Mouse (Mus musculus) liver, embryonic 16.5 days (tissue): Measurements from ENCODE around the gene Mxd3. TPM values are rescaled to one million over a fixed set of nuclear protein-coding genes. Genes with fewer than 3 reads are reported as not detected.

Experiments used
- ATAC-seq: fragments of 200-750 bp; cut with Nextera tagmentation; 2 replicates; pipeline ENCODE4 v1.8.0; 2017; ENCODE audit warnings: low read depth, mild to moderate bottlenecking, moderate number of reproducible peaks, moderate library complexity
- H3K27ac ChIP-seq: fragments of 300-500 bp; sonication (generic); 2 replicates; pipeline ENCODE4 v1.5.1; 2014; ENCODE audit warnings: mild to moderate bottlenecking, low read length
- H3K27me3 ChIP-seq: fragments of 300-500 bp; sonication (generic); 2 replicates; pipeline ENCODE4 v1.6.1; 2014; ENCODE audit warnings: low read depth, low read length, mixed read lengths; ENCODE audit not compliant: control insufficient read depth, insufficient read depth
- H3K36me3 ChIP-seq: fragments of 300-500 bp; sonication (generic); 2 replicates; pipeline ENCODE4 v1.6.1; 2014; ENCODE audit warnings: mild to moderate bottlenecking; ENCODE audit not compliant: control insufficient read depth, insufficient read depth
- H3K4me1 ChIP-seq: fragments of 300-500 bp; sonication (generic); 2 replicates; pipeline ENCODE4 v1.6.1; 2014; ENCODE audit warnings: low read depth, low read length, mixed read lengths; ENCODE audit not compliant: control insufficient read depth
- H3K4me2 ChIP-seq: fragments of 300-500 bp; sonication (generic); 2 replicates; pipeline ENCODE4 v1.6.1; 2014; ENCODE audit warnings: low read depth, low read length, mixed read lengths
- H3K4me3 ChIP-seq: fragments of 300-500 bp; sonication (generic); 2 replicates; pipeline ENCODE4 v1.5.1; 2014; ENCODE audit warnings: low read depth, mild to moderate bottlenecking, low read length
- H3K9ac ChIP-seq: fragments of 300-500 bp; sonication (generic); 2 replicates; pipeline ENCODE4 v1.6.1; 2014; ENCODE audit warnings: low read depth, low read length
- H3K9me3 ChIP-seq: fragments of 300-500 bp; sonication (generic); replicated peaks from 2 replicates; pipeline ENCODE4 v1.6.1; 2016; ENCODE audit warnings: low read length; ENCODE audit not compliant: control insufficient read depth
- WGBS: fragments of 180-500 bp; shearing (Covaris S2); extraction: QIAGEN DNeasy Blood & Tissue Kit; methylation state at CpG from one replicate; pipeline ENCODE4 v1.1.7; 2014; ENCODE audit not compliant: insufficient replicate concordance; 5-methylcytosine and 5-hydroxymethylcytosine counted together
- polyA plus RNA-seq: library from polyadenylated mRNA; unstranded; fragments of >200 nt; fragmentation: Nextera tagmentation; extraction: Ambion mirVana; gene quantifications from 2 replicates; pipeline ENCODE4 v1.2.1, GENCODE M21; 2015

Gene Mxd3
- polyA plus RNA-seq, 1 experiment from 2014 or later = 24.0 TPM

DNA sequence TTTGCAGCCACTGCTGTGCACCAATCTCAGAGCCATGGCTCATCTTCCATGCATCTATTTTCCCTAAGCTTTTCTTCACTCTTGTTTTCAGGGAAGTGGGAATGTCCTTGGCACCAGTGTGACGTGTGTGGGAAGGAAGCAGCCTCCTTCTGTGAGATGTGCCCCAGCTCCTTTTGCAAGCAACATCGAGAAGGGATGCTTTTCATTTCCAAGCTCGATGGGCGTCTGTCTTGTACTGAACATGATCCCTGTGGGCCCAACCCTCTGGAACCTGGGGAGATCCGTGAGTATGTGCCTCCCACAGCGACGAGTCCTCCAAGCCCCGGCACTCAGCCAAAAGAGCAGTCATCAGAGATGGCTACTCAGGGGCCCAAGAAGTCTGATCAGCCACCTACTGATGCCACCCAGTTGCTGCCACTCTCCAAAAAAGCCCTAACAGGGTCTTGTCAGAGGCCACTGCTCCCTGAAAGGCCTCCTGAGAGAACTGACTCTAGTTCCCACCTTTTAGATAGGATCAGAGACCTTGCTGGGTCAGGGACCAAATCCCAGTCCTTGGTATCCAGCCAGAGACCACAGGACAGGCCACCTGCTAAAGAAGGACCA is 17.5 kb downstream of the Mxd3 start:
- H3K9me3 ChIP-seq = no peaks in the 10 kb centered on the region
- no peak overlapping the region for H3K4me2 ChIP-seq
- no peak overlapping the region for H3K27ac ChIP-seq
- H3K36me3 ChIP-seq = peaks cover 46% of the 10 kb centered on the region
- H3K9ac ChIP-seq = no peak overlapping the region
- 74% methylated on average over 8 of the region's 8 CpGs for WGBS
- ATAC-seq = no peak
- no peaks in the 10 kb centered on the region for H3K4me1 ChIP-seq
- H3K4me3 ChIP-seq = no peak overlapping the region
- H3K27me3 ChIP-seq = no peaks in the 10 kb centered on the region

DNA sequence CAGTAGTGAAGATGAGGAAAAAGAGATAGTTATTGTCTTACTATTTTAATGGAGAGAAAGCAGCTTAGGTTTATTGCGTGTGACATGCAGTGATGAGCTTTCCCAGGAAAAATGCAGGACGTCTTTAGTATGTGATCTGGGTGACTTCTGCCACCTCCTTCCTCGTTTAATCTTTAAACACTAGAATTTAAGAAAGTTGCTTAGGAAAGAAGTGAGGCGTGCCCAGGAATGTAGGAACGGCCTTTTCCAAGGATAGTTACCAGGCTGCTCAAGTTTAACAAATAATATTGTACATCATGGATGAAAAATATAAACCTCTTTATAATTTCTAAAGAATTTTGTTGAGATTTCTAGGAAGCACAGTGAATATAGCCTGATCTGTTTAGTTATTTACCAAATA is 28.7 kb downstream of the Mxd3 start:
- ATAC-seq = no peak
- 76% methylated on average over 5 of the region's 5 CpGs for WGBS
- Histone ChIP-seq H3K27me3 (no peaks in the 10 kb centered on the region), H3K27ac (no peak overlapping the region), H3K4me3 (no peak overlapping the region), H3K9ac (no peak overlapping the region), H3K4me1 (no peaks in the 10 kb centered on the region), H3K36me3 (peaks cover 35% of the 10 kb centered on the region), H3K9me3 (no peaks in the 10 kb centered on the region), H3K4me2 (no peak overlapping the region)

DNA sequence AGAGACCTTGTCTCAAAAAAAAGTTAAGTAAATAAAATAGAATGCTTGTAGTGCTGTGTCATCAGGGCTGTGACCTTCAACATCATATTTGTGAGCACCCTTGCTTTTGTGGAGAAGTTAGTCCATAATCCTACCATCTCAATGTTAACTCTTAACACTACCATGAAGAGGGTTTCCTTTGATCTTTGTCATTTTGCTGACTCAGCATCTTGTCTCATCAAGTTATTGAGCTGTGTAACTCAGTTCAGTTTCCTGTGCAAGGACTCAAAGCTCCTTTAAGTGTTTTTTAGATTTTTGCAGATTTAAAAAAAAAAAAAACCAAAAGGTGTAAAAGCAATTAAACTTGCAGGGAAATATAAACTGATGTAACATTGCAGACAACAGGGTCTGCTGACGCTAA is 32.9 kb downstream of the Mxd3 start:
- Histone ChIP-seq H3K4me2 (no peak overlapping the region), H3K9me3 (no peaks in the 10 kb centered on the region), H3K4me3 (no peak overlapping the region), H3K4me1 (no peaks in the 10 kb centered on the region), H3K9ac (no peak overlapping the region), H3K27ac (no peak overlapping the region), H3K36me3 (peaks cover 36% of the 10 kb centered on the region), H3K27me3 (no peaks in the 10 kb centered on the region)
- 92% methylated on average over 1 of the region's 1 CpGs for WGBS
- ATAC-seq = no peak

DNA sequence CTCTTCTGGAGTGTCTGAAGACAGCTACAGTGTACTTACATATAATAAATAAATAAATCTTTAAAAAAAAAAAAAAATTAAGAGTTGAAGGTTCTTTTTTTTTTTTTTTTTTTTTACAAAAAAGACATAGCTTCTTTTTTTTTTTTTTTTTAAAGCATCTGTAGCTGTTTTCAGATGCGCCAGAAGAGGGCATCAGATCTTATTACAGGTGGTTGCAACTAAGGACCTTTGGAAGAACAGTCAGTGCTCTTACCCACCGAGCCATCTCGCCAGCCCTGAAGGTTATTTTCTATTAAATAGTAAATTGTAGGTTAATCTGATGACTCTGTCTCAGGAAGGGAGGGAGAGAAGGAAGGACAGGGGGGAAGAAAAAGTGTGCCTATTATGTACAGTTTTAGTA is 40.8 kb downstream of the Mxd3 start:
- H3K27ac ChIP-seq = no peak overlapping the region
- ATAC-seq = no peak
- WGBS = 65% methylated on average over 3 of the region's 3 CpGs
- H3K4me2 ChIP-seq = no peak overlapping the region
- no peak overlapping the region for H3K4me3 ChIP-seq
- no peaks in the 10 kb centered on the region for H3K27me3 ChIP-seq
- H3K9ac ChIP-seq = no peak overlapping the region
- no peaks in the 10 kb centered on the region for H3K4me1 ChIP-seq
- H3K9me3 ChIP-seq = no peaks in the 10 kb centered on the region
- H3K36me3 ChIP-seq = peaks cover 33% of the 10 kb centered on the region

DNA sequence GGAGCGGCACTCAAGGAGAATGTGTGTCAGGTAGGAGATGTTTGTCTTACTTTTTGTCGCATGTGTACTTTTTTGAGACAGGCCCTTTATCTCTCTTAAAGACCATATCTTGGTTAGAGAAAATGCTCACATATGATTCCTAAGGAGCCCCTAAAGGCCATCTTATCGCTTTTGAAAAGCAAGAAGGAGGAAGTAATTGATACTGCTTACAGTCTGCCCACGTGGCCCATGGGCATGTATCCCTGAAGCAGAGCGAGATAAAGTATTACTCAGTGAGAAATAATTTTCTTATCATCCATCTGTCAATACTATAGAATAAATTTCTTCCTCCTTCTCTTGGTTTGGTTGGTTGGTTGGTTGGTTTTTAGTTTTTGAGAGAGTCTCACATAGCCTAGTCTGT is 52.0 kb downstream of the Mxd3 start:
- Histone ChIP-seq H3K4me2 (no peak overlapping the region), H3K36me3 (peaks cover 29% of the 10 kb centered on the region), H3K27me3 (no peaks in the 10 kb centered on the region), H3K4me3 (no peak overlapping the region), H3K9ac (no peak overlapping the region), H3K9me3 (no peaks in the 10 kb centered on the region), H3K27ac (no peak overlapping the region), H3K4me1 (no peaks in the 10 kb centered on the region)
- no peak for ATAC-seq
- WGBS = 58% methylated on average over 5 of the region's 5 CpGs

DNA sequence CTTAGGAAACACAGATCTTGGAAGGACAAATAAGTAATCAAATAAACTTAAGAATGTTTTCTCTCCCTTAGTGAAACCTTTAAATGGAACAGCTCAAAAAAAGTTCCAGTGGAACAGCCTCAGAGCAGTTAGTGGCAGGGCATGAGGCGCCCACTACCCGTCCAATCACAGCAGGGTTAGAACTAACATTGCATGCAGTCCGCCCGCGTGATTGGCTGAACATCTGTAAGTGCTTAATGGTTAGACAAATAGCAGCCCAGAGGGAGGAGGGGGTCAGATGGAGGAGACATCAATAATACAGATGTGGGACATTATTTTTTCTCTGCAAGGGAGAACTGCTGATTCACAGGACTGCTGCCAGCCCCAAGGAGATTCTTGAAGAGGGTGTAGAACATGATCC is 52.4 kb downstream of the Mxd3 start:
- Histone ChIP-seq H3K27ac (no peak overlapping the region), H3K4me2 (no peak overlapping the region), H3K4me1 (no peaks in the 10 kb centered on the region), H3K4me3 (no peak overlapping the region), H3K27me3 (no peaks in the 10 kb centered on the region), H3K9ac (no peak overlapping the region), H3K9me3 (no peaks in the 10 kb centered on the region), H3K36me3 (peaks cover 29% of the 10 kb centered on the region)
- 85% methylated on average over 5 of the region's 5 CpGs for WGBS
- no peak for ATAC-seq

Other genes with a start within 250 kb of the Mxd3 start
- 13.9 and 14.3 TPM in 2 replicates for gene Uimc1, start 229.5 kb downstream of the Mxd3 start, polyA plus RNA-seq
- 6.7 and 6.9 TPM in 2 replicates for gene Zfp346, start 224.5 kb downstream of the Mxd3 start, polyA plus RNA-seq
- not detected in 2 replicates for gene Gm17617, start 196.3 kb downstream of the Mxd3 start, polyA plus RNA-seq
- 6.1 and 6.9 TPM in 2 replicates for gene Fgfr4, start 177.2 kb downstream of the Mxd3 start, polyA plus RNA-seq
- 12.2 and 13.0 TPM in 2 replicates for gene Nsd1, start 120.0 kb downstream of the Mxd3 start, polyA plus RNA-seq
- 202 and 206 TPM in 2 replicates for gene Prelid1, start 9.3 kb downstream of the Mxd3 start, polyA plus RNA-seq
- gene Rab24, start 7.9 kb downstream of the Mxd3 start, polyA plus RNA-seq = 42.2 and 50.1 TPM in 2 replicates
- 53.3 and 55.5 TPM in 2 replicates for gene Lman2, start 33.0 kb upstream of the Mxd3 start, polyA plus RNA-seq
- 2.8 and 3.2 TPM in 2 replicates for gene Rgs14, start 39.9 kb upstream of the Mxd3 start, polyA plus RNA-seq
- 0.15 TPM in 1 of 2 replicates, not detected in the other for gene Slc34a1, start 68.4 kb upstream of the Mxd3 start, polyA plus RNA-seq
- gene Pfn3, start 85.4 kb upstream of the Mxd3 start, polyA plus RNA-seq = not detected in 2 replicates
- 147 and 184 TPM in 2 replicates for gene F12, start 97.0 kb upstream of the Mxd3 start, polyA plus RNA-seq
- 10.4 and 12.1 TPM in 2 replicates for gene Grk6, start 115.2 kb upstream of the Mxd3 start, polyA plus RNA-seq
- not detected in 2 replicates for gene Prr7, start 134.4 kb upstream of the Mxd3 start, polyA plus RNA-seq
- gene Dbn1, start 158.3 kb upstream of the Mxd3 start, polyA plus RNA-seq = 6.1 and 7.7 TPM in 2 replicates
- gene Pdlim7, start 183.9 kb upstream of the Mxd3 start, polyA plus RNA-seq = 24.4 and 27.9 TPM in 2 replicates
- gene Dok3, start 199.5 kb upstream of the Mxd3 start, polyA plus RNA-seq = 9.3 and 10.9 TPM in 2 replicates
- 20.9 and 22.0 TPM in 2 replicates for gene Ddx41, start 206.8 kb upstream of the Mxd3 start, polyA plus RNA-seq
- gene Fam193b, start 241.3 kb upstream of the Mxd3 start, polyA plus RNA-seq = 8.4 and 8.7 TPM in 2 replicates
- gene Tmed9, start 243.9 kb upstream of the Mxd3 start, polyA plus RNA-seq = 55.7 and 63.6 TPM in 2 replicates